Mouse (Mus musculus) hindbrain, embryonic 16.5 days (tissue): Measurements from ENCODE around the gene Pdzk1. TPM values are rescaled to one million over a fixed set of nuclear protein-coding genes. Genes with fewer than 3 reads are reported as not detected.

Experiments
- ATAC-seq: fragments of 200-750 bp; cut with Nextera tagmentation; 2 replicates; pipeline ENCODE4 v1.8.0; 2017; ENCODE audit warnings: moderate TSS enrichment, moderate library complexity
- H3K27ac ChIP-seq: fragments of 300-500 bp; sonication (generic); 2 replicates; pipeline ENCODE4 v1.5.1; 2014; ENCODE audit warnings: low read depth, mild to moderate bottlenecking, control low read depth, low read length, moderate library complexity
- H3K27me3 ChIP-seq: fragments of 300-500 bp; sonication (generic); replicated peaks from 2 replicates; pipeline ENCODE4 v1.6.1; 2014; ENCODE audit warnings: low read length; ENCODE audit not compliant: control insufficient read depth, insufficient read depth
- H3K36me3 ChIP-seq: fragments of 300-500 bp; sonication (generic); 2 replicates; pipeline ENCODE4 v1.6.1; 2014; ENCODE audit warnings: mild to moderate bottlenecking, low read length, moderate library complexity, mixed read lengths; ENCODE audit not compliant: control insufficient read depth, insufficient read depth
- H3K4me1 ChIP-seq: fragments of 300-500 bp; sonication (generic); 2 replicates; pipeline ENCODE4 v1.6.1; 2014; ENCODE audit warnings: low read depth, low read length; ENCODE audit not compliant: control insufficient read depth, insufficient read depth
- H3K4me2 ChIP-seq: fragments of 300-500 bp; sonication (generic); 2 replicates; pipeline ENCODE4 v1.6.1; 2014; ENCODE audit warnings: mild to moderate bottlenecking, low read length, control low read depth, moderate library complexity
- H3K4me3 ChIP-seq: fragments of 300-500 bp; sonication (generic); 2 replicates; pipeline ENCODE4 v1.5.1; 2014; ENCODE audit warnings: mild to moderate bottlenecking, low read length, control low read depth, moderate library complexity
- H3K9ac ChIP-seq: fragments of 300-500 bp; sonication (generic); 2 replicates; pipeline ENCODE4 v1.6.1; 2014; ENCODE audit warnings: low read depth, mild to moderate bottlenecking, control low read depth, low read length, moderate library complexity
- H3K9me3 ChIP-seq: fragments of 300-500 bp; sonication (generic); 2 replicates; pipeline ENCODE4 v1.6.1; 2014; ENCODE audit warnings: mild to moderate bottlenecking, low read length, moderate library complexity; ENCODE audit not compliant: control insufficient read depth
- WGBS: fragments of 180-500 bp; shearing (Covaris S2); extraction: QIAGEN DNeasy Blood & Tissue Kit; methylation state at CpG from one replicate; pipeline ENCODE4 v1.1.7; 2014; 5-methylcytosine and 5-hydroxymethylcytosine counted together
- polyA plus RNA-seq: library from polyadenylated mRNA; unstranded; fragments of >200 nt; fragmentation: Nextera tagmentation; extraction: Ambion mirVana; gene quantifications from 2 replicates; pipeline ENCODE4 v1.2.1, GENCODE M21; 2015

Gene Pdzk1
- polyA plus RNA-seq, 1 experiment from 2014 or later = 0.15 TPM

DNA sequence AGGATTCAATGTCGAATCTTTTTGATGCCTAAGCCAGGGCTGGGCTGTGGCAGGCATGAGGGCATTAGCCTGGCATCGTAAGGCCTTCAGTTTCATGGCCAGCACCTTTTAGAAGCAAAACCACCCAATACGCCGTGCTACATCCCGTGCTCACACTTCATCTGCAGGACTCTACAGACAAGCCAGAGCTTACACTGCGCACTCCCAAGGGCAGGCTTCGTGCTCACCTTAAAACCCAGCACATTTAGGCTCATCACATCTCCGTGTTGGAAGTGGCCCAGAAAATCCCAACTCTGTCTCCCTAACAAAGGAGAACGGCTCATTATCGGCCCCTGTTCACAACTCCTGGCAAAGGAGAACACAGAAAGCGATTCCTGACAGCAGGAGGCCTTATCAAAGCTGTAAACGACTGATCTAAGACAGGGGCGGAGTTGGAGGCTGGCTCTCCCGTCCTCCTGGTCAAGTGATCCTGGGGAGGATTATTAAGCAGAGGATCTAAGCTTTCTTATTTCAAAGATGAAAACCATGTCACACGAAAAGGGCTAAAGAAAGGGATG, 698 bp upstream of the Pdzk1 start:
- H3K4me3 ChIP-seq = no peak overlapping the region
- no peak overlapping the region for H3K9ac ChIP-seq
- no peak overlapping the region for H3K27ac ChIP-seq
- H3K9me3 ChIP-seq = no peaks in the 10 kb centered on the region
- ATAC-seq = no peak
- no peaks in the 10 kb centered on the region for H3K4me1 ChIP-seq
- no peak overlapping the region; the same call in 1 of the 2 replicates for H3K4me2 ChIP-seq
- H3K36me3 ChIP-seq = no peaks in the 10 kb centered on the region
- WGBS = 39% methylated on average over 15 of the region's 15 CpGs
- H3K27me3 ChIP-seq = no peaks in the 10 kb centered on the region

DNA sequence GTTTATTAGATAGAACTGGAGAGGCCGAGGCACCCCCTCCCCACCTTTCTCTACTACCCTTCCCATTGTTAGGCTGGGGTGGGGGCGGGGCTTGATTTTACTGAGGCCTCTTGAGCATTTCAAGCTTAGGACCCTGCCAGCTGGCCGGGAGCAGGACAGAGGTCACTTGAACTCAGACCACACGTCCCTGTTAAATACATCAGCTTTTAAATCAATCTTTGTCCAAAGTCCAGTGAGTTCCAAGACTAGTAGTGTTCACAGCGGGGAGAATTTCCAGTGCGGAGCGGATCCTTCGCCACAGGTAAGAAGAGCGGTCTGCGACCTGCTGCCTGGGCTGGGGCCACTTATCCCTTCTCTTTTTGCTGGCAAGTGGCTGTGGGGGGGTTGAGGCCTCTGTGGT, 772 bp downstream of the Pdzk1 start:
- Histone ChIP-seq H3K4me1 (no peaks in the 10 kb centered on the region), H3K27ac (no peak overlapping the region), H3K27me3 (no peaks in the 10 kb centered on the region), H3K9ac (no peak overlapping the region), H3K4me3 (no peak overlapping the region), H3K36me3 (no peaks in the 10 kb centered on the region), H3K9me3 (no peaks in the 10 kb centered on the region), H3K4me2 (no peak overlapping the region)
- no peak for ATAC-seq
- 77% methylated on average over 10 of the region's 10 CpGs for WGBS

DNA sequence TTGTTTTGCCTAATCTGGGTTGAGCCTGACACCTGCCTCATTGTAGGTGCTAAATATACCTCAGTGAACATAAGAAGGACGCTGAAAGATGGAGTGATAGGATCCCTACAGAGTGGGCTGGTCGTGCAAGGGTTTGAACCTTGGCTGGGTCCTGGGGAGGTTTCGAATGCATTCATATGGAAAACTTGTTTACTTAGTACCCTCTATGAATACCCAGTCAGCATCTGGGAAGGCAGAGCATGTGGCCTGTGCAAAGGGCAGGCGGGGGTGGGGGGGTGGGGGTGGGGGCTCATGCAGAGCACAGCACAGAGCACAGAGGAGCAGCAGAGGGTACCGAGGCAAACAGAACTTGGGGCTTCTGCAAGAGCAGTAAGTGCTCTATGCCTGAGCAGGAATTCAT, 3.8 kb downstream of the Pdzk1 start:
- no peaks in the 10 kb centered on the region for H3K36me3 ChIP-seq
- H3K9me3 ChIP-seq = no peaks in the 10 kb centered on the region
- WGBS = 16% methylated on average over 5 of the region's 5 CpGs
- no peaks in the 10 kb centered on the region for H3K27me3 ChIP-seq
- H3K4me3 ChIP-seq = no peak overlapping the region
- H3K9ac ChIP-seq = no peak overlapping the region
- H3K4me1 ChIP-seq = no peaks in the 10 kb centered on the region
- H3K27ac ChIP-seq = no peak overlapping the region
- H3K4me2 ChIP-seq = no peak overlapping the region
- no peak for ATAC-seq

DNA sequence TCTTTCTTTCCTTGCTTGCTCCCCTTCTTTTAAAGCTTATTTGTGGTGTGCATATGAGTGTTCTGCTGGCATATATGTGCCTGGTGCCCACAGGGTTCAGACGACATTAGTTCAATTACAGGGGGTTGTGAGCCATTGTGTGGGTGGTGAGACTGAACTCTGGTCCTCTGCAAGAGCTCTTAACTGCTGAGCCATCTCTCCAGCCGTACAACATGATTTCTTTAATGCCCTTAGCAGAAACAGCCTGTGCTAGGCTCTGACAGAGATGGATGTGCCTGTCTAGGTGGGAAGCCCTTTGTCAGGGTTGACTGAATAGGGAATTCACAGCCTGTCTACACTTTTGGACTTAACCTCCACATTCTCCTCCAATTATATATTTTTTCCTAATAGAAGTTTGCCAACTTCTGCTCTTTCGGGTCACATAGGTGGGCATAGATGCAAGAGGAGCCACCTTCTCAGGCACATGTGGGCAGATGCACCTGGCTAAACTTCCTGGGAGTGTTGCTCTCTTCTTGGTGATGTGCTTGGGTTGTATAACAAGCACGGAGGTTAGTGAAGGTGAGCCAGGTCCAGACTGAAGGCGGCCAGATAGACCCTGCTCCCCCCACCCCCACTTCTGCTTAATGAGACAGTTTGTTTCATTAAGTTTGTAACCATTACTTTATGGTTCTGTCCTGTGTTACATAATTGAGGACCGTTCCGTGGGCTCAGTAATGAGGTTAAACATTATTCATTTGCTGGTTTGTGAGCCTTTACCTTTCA, 5.7 kb downstream of the Pdzk1 start:
- no peak overlapping the region for H3K4me2 ChIP-seq
- no peaks in the 10 kb centered on the region for H3K9me3 ChIP-seq
- no peak overlapping the region for H3K27ac ChIP-seq
- no peaks in the 10 kb centered on the region for H3K4me1 ChIP-seq
- no peak overlapping the region for H3K9ac ChIP-seq
- no peak for ATAC-seq
- H3K36me3 ChIP-seq = no peaks in the 10 kb centered on the region
- H3K4me3 ChIP-seq = no peak overlapping the region
- H3K27me3 ChIP-seq = no peaks in the 10 kb centered on the region
- WGBS = 80% methylated on average over 7 of the region's 7 CpGs

DNA sequence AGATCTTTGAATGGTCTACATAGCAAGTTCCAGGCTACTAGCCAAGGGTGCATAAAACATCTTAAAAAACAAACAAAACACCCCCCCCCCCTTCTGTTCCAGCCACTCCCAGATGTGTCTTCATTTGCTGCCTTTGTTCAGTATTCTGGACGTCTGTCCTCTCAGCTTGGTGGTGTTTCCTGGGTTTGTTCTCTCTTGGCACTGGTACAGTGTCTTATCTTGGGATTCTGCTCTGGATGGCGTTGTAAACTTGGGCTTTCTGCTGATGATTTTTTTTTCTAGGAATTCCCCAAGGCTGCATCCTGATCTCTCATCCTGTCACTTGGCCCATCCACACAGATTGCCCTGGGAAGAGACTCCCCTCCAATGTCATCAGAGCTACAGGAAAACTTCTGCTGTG, 7.3 kb downstream of the Pdzk1 start:
- ATAC-seq = no peak
- no peak overlapping the region for H3K4me2 ChIP-seq
- no peak overlapping the region for H3K9ac ChIP-seq
- H3K4me1 ChIP-seq = no peaks in the 10 kb centered on the region
- H3K36me3 ChIP-seq = no peaks in the 10 kb centered on the region
- H3K27me3 ChIP-seq = no peaks in the 10 kb centered on the region
- H3K27ac ChIP-seq = no peak overlapping the region
- no peak overlapping the region for H3K4me3 ChIP-seq
- 57% methylated on average over 2 of the region's 2 CpGs for WGBS
- H3K9me3 ChIP-seq = no peaks in the 10 kb centered on the region

DNA sequence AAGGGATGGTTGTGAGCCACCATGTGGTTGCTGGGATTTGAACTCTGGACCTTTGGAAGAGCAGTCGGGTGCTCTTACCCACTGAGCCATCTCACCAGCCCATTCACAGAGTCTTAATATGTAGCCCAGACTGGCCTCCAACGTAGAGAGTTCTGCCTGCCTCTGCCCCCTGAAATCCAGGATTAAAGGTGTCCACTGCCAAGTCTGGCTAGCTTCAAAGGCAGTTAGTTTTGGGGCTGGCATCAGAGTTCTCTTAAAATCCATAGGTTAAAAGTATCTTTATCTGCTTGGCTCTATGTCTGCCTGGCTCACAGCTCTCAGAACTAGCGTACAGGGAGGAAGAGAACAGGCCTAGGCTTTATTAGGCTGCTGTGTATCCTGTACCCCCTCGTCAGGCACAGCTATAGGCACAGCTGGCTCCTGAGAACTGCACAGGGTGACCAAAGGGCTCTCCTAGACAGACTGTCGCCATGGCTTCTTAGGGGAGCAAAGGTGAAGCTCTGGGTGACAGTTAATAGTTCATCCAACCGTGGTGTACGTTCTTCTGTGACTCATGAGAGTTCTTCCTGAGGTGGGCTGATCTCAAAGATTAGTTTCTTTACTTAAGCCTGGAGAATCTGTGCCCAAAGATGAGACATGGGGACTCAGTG, 10.0 kb downstream of the Pdzk1 start:
- H3K9ac ChIP-seq = no peak overlapping the region
- H3K4me2 ChIP-seq = no peak overlapping the region
- no peak for ATAC-seq
- no peaks in the 10 kb centered on the region for H3K27me3 ChIP-seq
- no peak overlapping the region for H3K27ac ChIP-seq
- H3K9me3 ChIP-seq = no peaks in the 10 kb centered on the region
- 86% methylated on average over 7 of the region's 7 CpGs for WGBS
- H3K4me1 ChIP-seq = no peaks in the 10 kb centered on the region
- H3K4me3 ChIP-seq = no peak overlapping the region
- no peaks in the 10 kb centered on the region for H3K36me3 ChIP-seq

DNA sequence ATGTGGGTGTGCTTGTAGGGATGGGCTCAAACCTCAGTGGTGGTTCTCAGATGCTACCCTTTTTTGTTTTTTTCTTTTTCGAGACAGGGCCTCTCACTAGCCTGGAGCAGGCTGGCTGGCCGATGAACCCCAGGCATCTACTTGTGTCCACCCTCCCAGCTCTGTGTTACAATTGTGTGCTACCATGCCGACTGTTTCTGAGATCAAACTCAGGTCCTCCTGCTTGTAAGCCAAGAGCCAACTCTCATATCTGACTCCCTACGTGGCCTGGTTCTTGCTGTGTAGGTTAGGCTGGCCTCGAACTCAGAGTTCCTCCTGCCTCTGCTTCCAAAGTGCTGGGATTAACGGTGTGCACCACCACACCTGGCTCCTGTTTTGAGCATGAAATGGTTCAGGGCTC, 16.1 kb downstream of the Pdzk1 start:
- Histone ChIP-seq H3K27ac (no peak overlapping the region), H3K27me3 (no peaks in the 10 kb centered on the region), H3K9me3 (no peaks in the 10 kb centered on the region), H3K4me3 (no peak overlapping the region), H3K9ac (no peak overlapping the region), H3K36me3 (no peaks in the 10 kb centered on the region), H3K4me1 (no peaks in the 10 kb centered on the region), H3K4me2 (no peak overlapping the region)
- 93% methylated on average over 6 of the region's 6 CpGs for WGBS
- no peak for ATAC-seq

DNA sequence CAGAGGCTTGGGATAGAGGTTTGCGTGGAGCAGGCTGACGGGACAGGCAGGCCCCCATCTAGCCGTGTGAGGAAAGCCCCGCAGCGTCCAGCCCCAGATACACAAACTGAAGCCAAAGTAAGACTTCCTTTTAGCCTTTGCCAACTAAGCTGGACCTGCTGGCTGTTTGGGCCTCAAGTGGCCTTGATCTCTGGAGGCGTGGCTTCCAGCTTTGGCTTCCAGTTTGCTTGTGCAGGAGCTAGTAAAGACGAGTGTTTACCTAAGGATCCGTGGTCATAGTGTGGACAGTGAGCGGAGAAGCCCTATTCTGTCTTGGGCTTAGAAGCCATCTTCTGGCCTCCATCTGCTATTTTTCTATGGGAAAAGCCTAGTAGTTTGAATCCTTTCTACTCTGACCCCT, 16.7 kb downstream of the Pdzk1 start:
- H3K4me1 ChIP-seq = no peaks in the 10 kb centered on the region
- H3K9me3 ChIP-seq = no peaks in the 10 kb centered on the region
- H3K36me3 ChIP-seq = no peaks in the 10 kb centered on the region
- H3K4me3 ChIP-seq = no peak overlapping the region
- 83% methylated on average over 9 of the region's 9 CpGs for WGBS
- no peak for ATAC-seq
- no peaks in the 10 kb centered on the region for H3K27me3 ChIP-seq
- no peak overlapping the region for H3K4me2 ChIP-seq
- H3K9ac ChIP-seq = no peak overlapping the region
- no peak overlapping the region for H3K27ac ChIP-seq

DNA sequence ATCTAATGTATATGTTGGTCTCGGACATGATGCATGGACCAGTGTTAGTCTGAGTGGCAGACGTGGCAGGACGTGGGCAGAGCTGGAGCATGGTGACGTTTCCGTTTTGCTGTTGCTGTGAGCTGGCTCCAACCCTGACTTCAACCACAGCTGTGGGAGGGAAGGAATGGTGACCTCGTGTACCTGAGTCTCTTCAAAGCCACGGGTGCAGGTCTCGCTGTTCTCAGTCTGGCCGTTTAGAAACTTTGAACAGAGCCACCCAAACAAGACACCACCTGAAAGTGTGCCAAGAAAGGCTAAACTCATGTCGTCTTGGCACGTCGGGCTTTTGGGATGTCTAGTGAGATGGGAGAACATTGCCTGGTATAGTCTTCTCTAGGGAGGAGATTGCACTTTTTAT, 17.9 kb downstream of the Pdzk1 start:
- Histone ChIP-seq H3K4me2 (no peak overlapping the region), H3K27me3 (no peaks in the 10 kb centered on the region), H3K4me1 (no peaks in the 10 kb centered on the region), H3K9ac (no peak overlapping the region), H3K4me3 (no peak overlapping the region), H3K36me3 (no peaks in the 10 kb centered on the region), H3K27ac (no peak overlapping the region), H3K9me3 (no peaks in the 10 kb centered on the region)
- 90% methylated on average over 12 of the region's 12 CpGs for WGBS
- no peak for ATAC-seq
